8 mouse cellular contexts compared by ENCODE assay signal in genomic region chr17:28521920-28522319, GRCm38 (mm10). TPM values are rescaled to one million over a fixed set of nuclear protein-coding genes. Genes with fewer than 3 reads are reported as not detected.
DNase-seq lines count a peak whose midpoint lies in the region; ATAC-seq and TF ChIP-seq lines count a peak whose summit lies in the region.

No protein-coding gene starts in this region.

- H3K27me3 ChIP-seq in embryonic facial prominence, embryonic 12.5 days, result peaks cover 12% of the 10 kb centered on the region; the same call in 1 of the 2 replicates
- peaks cover 6% of the 10 kb centered on the region for H3K27me3 ChIP-seq in hindbrain, embryonic 16.5 days (replicated peaks; ENCODE audit: control insufficient read depth, insufficient read depth, low read length)
- H3K27me3 ChIP-seq in midbrain, embryonic 16.5 days (ENCODE audit: control insufficient read depth, insufficient read depth, low read depth, low read length), result peaks cover 5% of the 10 kb centered on the region; the same call in 1 of the 2 replicates

- H3K9me3 ChIP-seq in embryonic facial prominence, embryonic 12.5 days, result no peaks in the 10 kb centered on the region
- H3K9me3 ChIP-seq in hindbrain, embryonic 16.5 days (ENCODE audit: control insufficient read depth, low read length), result no peaks in the 10 kb centered on the region
- H3K9me3 ChIP-seq in midbrain, embryonic 16.5 days (replicated peaks; ENCODE audit: control insufficient read depth, low read length, poor library complexity, severe bottlenecking), result no peaks in the 10 kb centered on the region

- no peak for ATAC-seq in embryonic facial prominence, embryonic 12.5 days (ENCODE audit: insufficient number of reproducible peaks, insufficient read depth, low FRiP score, low TSS enrichment)
- no peak for ATAC-seq in hindbrain, embryonic 16.5 days
- no peak for ATAC-seq in midbrain, embryonic 16.5 days

- H3K36me3 ChIP-seq in embryonic facial prominence, embryonic 12.5 days, result no peaks in the 10 kb centered on the region
- H3K36me3 ChIP-seq in hindbrain, embryonic 16.5 days (ENCODE audit: control insufficient read depth, insufficient read depth, low read length), result no peaks in the 10 kb centered on the region
- H3K36me3 ChIP-seq in midbrain, embryonic 16.5 days (ENCODE audit: control insufficient read depth, insufficient read depth, low read length), result no peaks in the 10 kb centered on the region

- H3K4me2 ChIP-seq in embryonic facial prominence, embryonic 12.5 days (replicated peaks), result peak overlapping the region; percentile 92
- peak overlapping the region; percentile 97 for H3K4me2 ChIP-seq in hindbrain, embryonic 16.5 days (ENCODE audit: low read length)
- peak overlapping the region; percentile 91 for H3K4me2 ChIP-seq in midbrain, embryonic 16.5 days (ENCODE audit: low read length)

- H3K27ac ChIP-seq in left cerebral cortex, adult 2 months, result peak overlapping the region; percentile 100
- H3K27ac ChIP-seq in embryonic facial prominence, embryonic 12.5 days, result no peak overlapping the region
- peak overlapping the region; percentile 97; the same call in 1 of the 2 replicates for H3K27ac ChIP-seq in hindbrain, embryonic 16.5 days (ENCODE audit: low read depth, low read length)
- peak overlapping the region; percentile 95 for H3K27ac ChIP-seq in midbrain, embryonic 16.5 days (ENCODE audit: low read length)

- TF ChIP-seq CTCF in left cerebral cortex, adult 2 months (IDR thresholded peaks at IDR 0.05), result no peak

- peaks cover 23% of the 10 kb centered on the region for H3K4me1 ChIP-seq in embryonic facial prominence, embryonic 12.5 days
- peaks cover 21% of the 10 kb centered on the region for H3K4me1 ChIP-seq in hindbrain, embryonic 16.5 days (ENCODE audit: control insufficient read depth, insufficient read depth, low read depth, low read length)
- H3K4me1 ChIP-seq in midbrain, embryonic 16.5 days (ENCODE audit: control insufficient read depth, insufficient read depth, low read length), result peaks cover 18% of the 10 kb centered on the region; the same call in 1 of the 2 replicates

- intact Hi-C loops in left cerebral cortex, adult 2 months (cut with DNase I), result loop anchor here (2.0 kb wide), 1 partner anchor 193 kb away; the partner anchor contains the start of gene Rpl10a
- intact Hi-C loops in left cerebral cortex, postnatal 10 days (cut with DNase I), result loop anchor here (2.0 to 10.0 kb wide), 2 partner anchors 37 to 297 kb away; no protein-coding TSS in a partner anchor

- DNase-seq in left cerebral cortex, adult 2 months (ENCODE audit: extremely low spot score in 1 of 2, low spot score in 2 of 2), result no peak
- no peak for DNase-seq in left cerebral cortex, postnatal 10 days (ENCODE audit: extremely low spot score in 1 of 2, low spot score in 2 of 2)
- no peak for DNase-seq in adipocyte (ENCODE audit: low spot score)
- DNase-seq in layer of hippocampus, postnatal 10 days (ENCODE audit: low spot score in 2 of 2), result no peak
- no peak for DNase-seq in yolk sac, embryonic 10.5 days (ENCODE audit: low spot score)

- H3K4me3 ChIP-seq in left cerebral cortex, adult 2 months, result peak overlapping the region; percentile 86
- peak overlapping the region; percentile 71; the same call in 1 of the 2 replicates for H3K4me3 ChIP-seq in embryonic facial prominence, embryonic 12.5 days
- H3K4me3 ChIP-seq in hindbrain, embryonic 16.5 days (ENCODE audit: low read length), result peak overlapping the region; percentile 81
- peak overlapping the region; percentile 80 for H3K4me3 ChIP-seq in midbrain, embryonic 16.5 days (ENCODE audit: low read depth, low read length)

- no peak overlapping the region for H3K9ac ChIP-seq in embryonic facial prominence, embryonic 12.5 days
- H3K9ac ChIP-seq in hindbrain, embryonic 16.5 days (ENCODE audit: low read depth, low read length), result peak overlapping the region; percentile 97; the same call in 1 of the 2 replicates
- peak overlapping the region; percentile 96 for H3K9ac ChIP-seq in midbrain, embryonic 16.5 days (ENCODE audit: low read depth, low read length)

- 44% methylated on average over 6 of the region's 6 CpGs for WGBS in embryonic facial prominence, embryonic 12.5 days
- 32% methylated on average over 6 of the region's 6 CpGs for WGBS in hindbrain, embryonic 16.5 days
- 36% methylated on average over 6 of the region's 6 CpGs for WGBS in midbrain, embryonic 16.5 days

RNA-seq across cellular contexts. Expression of gene Fkbp5, which starts 4.6 kb away (rescaled TPM):
- total RNA-seq in left cerebral cortex, adult 2 months (2021), result 10 to 100 TPM; 51.5 to 54.4 TPM
- 10 to 100 TPM; 26.8 to 50.6 TPM for total RNA-seq in left cerebral cortex, postnatal 10 days (2021)
- 33.8 and 38.8 TPM in 2 replicates for polyA plus RNA-seq in embryonic facial prominence, embryonic 12.5 days (2016; fragmentation: Nextera tagmentation; extraction: Ambion mirVana)
- 26.7 and 30.8 TPM in 2 replicates for polyA plus RNA-seq in hindbrain, embryonic 16.5 days (2015; fragmentation: Nextera tagmentation; extraction: Ambion mirVana)
- 36.3 and 40.5 TPM in 2 replicates for polyA plus RNA-seq in midbrain, embryonic 16.5 days (2015; fragmentation: Nextera tagmentation; extraction: Ambion mirVana)
- total RNA-seq in layer of hippocampus, postnatal 10 days (2021), result 10 to 100 TPM; 42.8 to 45.6 TPM

RNA-seq across cellular contexts. Expression of gene Armc12, which starts 8.7 kb away (rescaled TPM):
- total RNA-seq in left cerebral cortex, adult 2 months (2021), result not detected
- not detected for total RNA-seq in left cerebral cortex, postnatal 10 days (2021)
- not detected in 2 replicates for polyA plus RNA-seq in embryonic facial prominence, embryonic 12.5 days (2016; fragmentation: Nextera tagmentation; extraction: Ambion mirVana)
- polyA plus RNA-seq in hindbrain, embryonic 16.5 days (2015; fragmentation: Nextera tagmentation; extraction: Ambion mirVana), result not detected in 2 replicates
- polyA plus RNA-seq in midbrain, embryonic 16.5 days (2015; fragmentation: Nextera tagmentation; extraction: Ambion mirVana), result not detected in 2 replicates
- not detected for total RNA-seq in layer of hippocampus, postnatal 10 days (2021)

RNA-seq across cellular contexts. Expression of gene Clpsl2, which starts 27.3 kb away (rescaled TPM):
- not detected for total RNA-seq in left cerebral cortex, adult 2 months (2021)
- total RNA-seq in left cerebral cortex, postnatal 10 days (2021), result not detected
- polyA plus RNA-seq in embryonic facial prominence, embryonic 12.5 days (2016; fragmentation: Nextera tagmentation; extraction: Ambion mirVana), result not detected in 2 replicates
- not detected in 2 replicates for polyA plus RNA-seq in hindbrain, embryonic 16.5 days (2015; fragmentation: Nextera tagmentation; extraction: Ambion mirVana)
- not detected in 2 replicates for polyA plus RNA-seq in midbrain, embryonic 16.5 days (2015; fragmentation: Nextera tagmentation; extraction: Ambion mirVana)
- total RNA-seq in layer of hippocampus, postnatal 10 days (2021), result not detected

RNA-seq across cellular contexts. Expression of gene Clps, which starts 38.6 kb away (rescaled TPM):
- not detected for total RNA-seq in left cerebral cortex, adult 2 months (2021)
- total RNA-seq in left cerebral cortex, postnatal 10 days (2021), result not detected
- polyA plus RNA-seq in embryonic facial prominence, embryonic 12.5 days (2016; fragmentation: Nextera tagmentation; extraction: Ambion mirVana), result not detected in 2 replicates
- not detected in 2 replicates for polyA plus RNA-seq in hindbrain, embryonic 16.5 days (2015; fragmentation: Nextera tagmentation; extraction: Ambion mirVana)
- not detected in 2 replicates for polyA plus RNA-seq in midbrain, embryonic 16.5 days (2015; fragmentation: Nextera tagmentation; extraction: Ambion mirVana)
- total RNA-seq in layer of hippocampus, postnatal 10 days (2021), result not detected

RNA-seq across cellular contexts. Expression of gene Lhfpl5, which starts 53.5 kb away (rescaled TPM):
- total RNA-seq in left cerebral cortex, adult 2 months (2021), result 1 to 10 TPM; 3.3 to 4.7 TPM
- 1 to 10 TPM; 4.3 to 5.1 TPM for total RNA-seq in left cerebral cortex, postnatal 10 days (2021)
- polyA plus RNA-seq in embryonic facial prominence, embryonic 12.5 days (2016; fragmentation: Nextera tagmentation; extraction: Ambion mirVana), result 0.60 and 0.84 TPM in 2 replicates
- 20.1 and 26.9 TPM in 2 replicates for polyA plus RNA-seq in hindbrain, embryonic 16.5 days (2015; fragmentation: Nextera tagmentation; extraction: Ambion mirVana)
- 13.1 and 16.6 TPM in 2 replicates for polyA plus RNA-seq in midbrain, embryonic 16.5 days (2015; fragmentation: Nextera tagmentation; extraction: Ambion mirVana)
- 1 to 10 TPM; 6.0 to 6.1 TPM for total RNA-seq in layer of hippocampus, postnatal 10 days (2021)
